Mouse (Mus musculus) brain, embryonic 14.5 days (tissue): Measurements from ENCODE around the gene Eif6.

Experiments
- CTCF ChIP-seq: fragments of 200-500 bp; IDR thresholded peaks from 2 replicates; pipeline ENCODE4 v1.5.1; 2012; ENCODE audit warnings: inconsistent platforms, mild to moderate bottlenecking, moderate library complexity, borderline replicate concordance; ENCODE audit not compliant: insufficient read depth, insufficient read length; ENCODE audit errors: extremely low read depth
- POLR2A ChIP-seq: fragments of 200-500 bp; IDR thresholded peaks from 2 replicates; pipeline ENCODE4 v1.6.1; 2012; ENCODE audit warnings: mild to moderate bottlenecking, inconsistent platforms, borderline replicate concordance; ENCODE audit not compliant: poor library complexity, insufficient read depth, insufficient read length, severe bottlenecking; ENCODE audit errors: extremely low read depth

DNA sequence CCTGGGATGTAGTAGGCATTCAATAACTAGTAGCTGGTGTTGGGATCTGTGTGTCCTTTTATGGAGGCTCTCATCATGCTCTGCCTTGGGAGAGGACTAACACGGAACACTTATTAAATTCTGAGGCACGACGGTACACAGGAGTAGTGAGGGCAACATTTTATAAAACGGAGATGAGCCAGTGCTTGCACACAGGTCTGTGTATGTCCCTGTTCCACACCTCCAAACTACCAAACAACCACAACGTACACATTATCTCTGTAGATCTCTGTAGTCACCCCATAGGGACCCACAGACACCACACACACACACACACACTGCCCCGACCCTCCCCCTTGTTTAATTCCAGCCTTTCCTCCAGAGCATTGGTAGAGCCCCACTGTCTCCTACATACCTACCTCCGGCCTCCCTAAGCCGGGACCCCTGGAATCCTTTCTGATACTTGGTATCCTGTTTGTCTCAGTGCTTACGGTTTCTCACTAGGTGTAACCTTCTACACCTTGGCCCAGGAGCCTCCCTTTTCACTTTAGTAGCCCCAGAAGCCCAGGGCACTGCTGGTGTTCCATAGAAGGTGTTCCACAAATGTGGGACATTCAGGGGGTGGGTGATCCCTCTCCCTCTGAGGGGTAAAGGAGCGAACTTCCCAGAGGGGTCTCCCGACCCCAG is 52.3 kb downstream of the Eif6 start:
- TF ChIP-seq CTCF = no peak
- no peak for TF ChIP-seq POLR2A
